Mouse (Mus musculus) large intestine, adult 2 months (tissue): ENCODE data around the gene Itih4. TPM values are rescaled to one million over a fixed set of nuclear protein-coding genes. Genes with fewer than 3 reads are reported as not detected.

Experiments
- DNase-seq: peaks from one replicate; pipeline ENCODE4 v3.0.0-alpha.2; 2012; ENCODE audit warnings: low read depth, low spot score
- WGBS: fragments of 180-500 bp; shearing (Covaris S2); methylation state at CpG from one replicate; pipeline ENCODE4 v1.1.7; 2018; 5-methylcytosine and 5-hydroxymethylcytosine counted together
- polyA plus RNA-seq: library from polyadenylated mRNA; depleted of rRNA; stranded (reverse); fragments of >200 nt; gene quantifications from 2 replicates; pipeline ENCODE4 v1.2.3, GENCODE M21; 2012

Itih4 gene
- polyA plus RNA-seq, 1 experiment = 0.02 TPM

- DNase-seq = no peak
- 92% methylated on average over 3 of the region's 3 CpGs for WGBS
Observed at GRCm38 (mm10) chr14:30877827-30878226, 8.4 kb upstream of the Itih4 start.

GRCm38 (mm10) chr14:30878958-30879571 is 7.2 kb upstream of the Itih4 start, which contains the start of gene Mustn1:
Gene Mustn1, plus strand, starts transcription at chr14:30879200.
- WGBS = 54% methylated on average over 11 of the region's 11 CpGs
- DNase-seq = no peak

GRCm38 (mm10) chr14:30879794-30880193 is 6.5 kb upstream of the Itih4 start:
- 26% methylated on average over 9 of the region's 9 CpGs for WGBS

GRCm38 (mm10) chr14:30880251-30880650 is 6.0 kb upstream of the Itih4 start:
- no peak for DNase-seq
- WGBS = 71% methylated on average over 8 of the region's 8 CpGs

More at GRCm38 (mm10) chr14:30879794-30880193, 6.5 kb upstream of the Itih4 start:
- no peak for DNase-seq

GRCm38 (mm10) chr14:30880811-30881717 is 5.2 kb upstream of the Itih4 start:
- 69% methylated on average over 17 of the region's 17 CpGs for WGBS
- no peak for DNase-seq

GRCm38 (mm10) chr14:30881718-30882108 is 4.6 kb upstream of the Itih4 start:
- no peak for DNase-seq
- WGBS = 76% methylated on average over 3 of the region's 3 CpGs

GRCm38 (mm10) chr14:30885298-30885697 is 978 bp upstream of the Itih4 start:
- no peak for DNase-seq
- WGBS = 15% methylated on average over 3 of the region's 3 CpGs

- DNase-seq = peak; percentile 14
Observed at GRCm38 (mm10) chr14:30888271-30888732, 2.0 kb downstream of the Itih4 start.

GRCm38 (mm10) chr14:30899972-30900371 is 13.7 kb downstream of the Itih4 start:
- WGBS = 73% methylated on average over 3 of the region's 3 CpGs

More at GRCm38 (mm10) chr14:30888271-30888732, 2.0 kb downstream of the Itih4 start:
- under 1% methylated on average over 9 of the region's 9 CpGs for WGBS

GRCm38 (mm10) chr14:30902628-30903027 is 16.4 kb downstream of the Itih4 start:
- 83% methylated on average over 5 of the region's 5 CpGs for WGBS
- DNase-seq = no peak

More at GRCm38 (mm10) chr14:30899972-30900371, 13.7 kb downstream of the Itih4 start:
- DNase-seq = no peak

GRCm38 (mm10) chr14:30903036-30903435 is 16.8 kb downstream of the Itih4 start:
- no peak for DNase-seq
- WGBS = 30% methylated on average over 3 of the region's 3 CpGs

GRCm38 (mm10) chr14:30904307-30904706 is 18.0 kb downstream of the Itih4 start:
- no peak for DNase-seq
- WGBS = 73% methylated on average over 8 of the region's 8 CpGs

GRCm38 (mm10) chr14:30906001-30906400 is 19.7 kb downstream of the Itih4 start:
- no peak for DNase-seq
- 83% methylated on average over 6 of the region's 6 CpGs for WGBS

GRCm38 (mm10) chr14:30907814-30908265 is 21.6 kb downstream of the Itih4 start:
- no peak for DNase-seq
- 36% methylated on average over 3 of the region's 3 CpGs for WGBS

- no peak for DNase-seq
- WGBS = 85% methylated on average over 8 of the region's 8 CpGs
Observed at GRCm38 (mm10) chr14:30911141-30911540, 24.9 kb downstream of the Itih4 start.

- no peak for DNase-seq
- 66% methylated on average over 8 of the region's 8 CpGs for whole genome bisulfite sequencing
Observed at GRCm38 (mm10) chr14:30912641-30913040, 26.4 kb downstream of the Itih4 start.

GRCm38 (mm10) chr14:30913404-30913803 is 27.1 kb downstream of the Itih4 start:
- no peak for DNase-seq
- WGBS = 77% methylated on average over 5 of the region's 5 CpGs

GRCm38 (mm10) chr14:30916516-30916915 is 30.2 kb downstream of the Itih4 start:
- 59% methylated on average over 1 of the region's 1 CpGs for WGBS
- DNase-seq = no peak

GRCm38 (mm10) chr14:30922053-30922670 is 35.9 kb downstream of the Itih4 start:
- WGBS = 38% methylated on average over 8 of the region's 8 CpGs
- no peak for DNase-seq
